Mouse (Mus musculus) forebrain, postnatal 0 days (tissue): ENCODE measurements around the gene Gm10354. TPM values are rescaled to one million over a fixed set of nuclear protein-coding genes. Genes with fewer than 3 reads are reported as not detected.
A peak's percentile ranks its signal among the peaks of the same experiment; 100 is the strongest.
"Not testable (repeated sequence)": the region's sequence is repeated elsewhere in the genome, so short reads cannot be mapped to it uniquely, and the experiment has no call there.

Source experiments
- ATAC-seq: fragments of 200-750 bp; cut with Nextera tagmentation; 2 replicates; pipeline ENCODE4 v1.8.0; 2017; ENCODE audit warnings: mild to moderate bottlenecking, moderate library complexity
- DNase-seq: peaks from one replicate; pipeline ENCODE4 v3.0.0-alpha.2; 2015
- H3K27ac ChIP-seq: fragments of 300-500 bp; sonication (generic); 2 replicates; pipeline ENCODE4 v1.5.1; 2014; ENCODE audit warnings: low read depth, mild to moderate bottlenecking, antibody characterized with exemption, low read length, moderate library complexity, mixed read lengths
- H3K27me3 ChIP-seq: fragments of 300-500 bp; sonication (generic); 2 replicates; pipeline ENCODE4 v1.6.1; 2014; ENCODE audit warnings: mild to moderate bottlenecking, low read length, mixed read lengths; ENCODE audit not compliant: insufficient read depth
- H3K36me3 ChIP-seq: fragments of 300-500 bp; sonication (generic); 2 replicates; pipeline ENCODE4 v1.6.1; 2014; ENCODE audit warnings: mild to moderate bottlenecking, moderate library complexity; ENCODE audit not compliant: insufficient read depth
- H3K4me1 ChIP-seq: fragments of 300-500 bp; sonication (generic); 2 replicates; pipeline ENCODE4 v1.6.1; 2014; ENCODE audit warnings: antibody characterized with exemption; ENCODE audit not compliant: insufficient read depth
- H3K4me2 ChIP-seq: fragments of 300-500 bp; sonication (generic); 2 replicates; pipeline ENCODE4 v1.6.1; 2014; ENCODE audit warnings: low read depth, mild to moderate bottlenecking, moderate library complexity
- H3K4me3 ChIP-seq: fragments of 300-500 bp; sonication (generic); 2 replicates; pipeline ENCODE4 v1.5.1; 2014; ENCODE audit warnings: low read depth, low read length, mixed read lengths
- H3K9ac ChIP-seq: fragments of 300-500 bp; sonication (generic); 2 replicates; pipeline ENCODE4 v1.6.1; 2014; ENCODE audit warnings: mild to moderate bottlenecking
- H3K9me3 ChIP-seq: fragments of 300-500 bp; sonication (generic); 2 replicates; pipeline ENCODE4 v1.6.1; 2016; ENCODE audit warnings: low read length
- WGBS: fragments of 180-500 bp; shearing (Covaris S2); extraction: QIAGEN DNeasy Blood & Tissue Kit; methylation state at CpG from one replicate; pipeline ENCODE4 v1.1.7; 2014; 5-methylcytosine and 5-hydroxymethylcytosine counted together
- polyA plus RNA-seq: library from polyadenylated mRNA; unstranded; fragments of >200 nt; fragmentation: Nextera tagmentation; extraction: Ambion mirVana; gene quantifications from 2 replicates; pipeline ENCODE4 v1.2.1, GENCODE M21; 2015
- total RNA-seq: library from RNA; depleted of rRNA; stranded (reverse); fragments of >200 nt; gene quantifications from 2 replicates; pipeline ENCODE4 v1.2.3, GENCODE M21; 2014

Gene Gm10354
- total and polyA plus RNA-seq, 2 experiments from 2014 or later = not detected

DNA sequence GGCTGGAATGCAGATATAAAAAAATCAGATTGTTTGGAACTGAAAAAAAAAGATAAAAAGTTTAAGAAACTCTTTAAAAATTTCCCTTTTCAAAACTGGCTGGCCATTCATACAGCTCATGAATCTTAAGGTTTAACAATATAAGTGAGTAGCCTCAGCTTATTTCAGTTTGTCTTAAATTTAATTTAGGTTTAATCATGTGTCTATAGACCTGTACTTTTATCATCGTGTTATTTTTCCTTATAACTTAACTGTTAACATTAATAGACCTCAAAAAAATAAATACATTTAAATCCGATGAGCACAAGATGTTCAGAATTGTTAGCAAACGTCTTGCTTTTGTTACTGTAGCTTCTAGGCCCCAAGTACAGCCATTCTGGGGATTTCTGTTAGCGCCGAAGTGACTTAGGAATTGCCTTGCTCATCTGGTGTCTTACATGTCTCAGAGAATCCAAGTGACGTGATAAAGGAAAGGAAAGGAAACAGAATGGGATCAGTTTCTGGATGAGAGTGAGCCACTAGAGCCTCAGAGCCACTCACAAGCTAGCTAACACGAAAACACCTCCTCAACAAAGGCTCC lies 18.0 kb upstream of the Gm10354 start:
- H3K27me3 ChIP-seq, H3K4me1 ChIP-seq, DNase-seq, H3K36me3 ChIP-seq, H3K4me2 ChIP-seq, H3K4me3 ChIP-seq, ATAC-seq, H3K27ac ChIP-seq, H3K9ac ChIP-seq, H3K9me3 ChIP-seq: not testable (repeated sequence)
- WGBS = 73% methylated on average over 6 of the region's 7 CpGs

DNA sequence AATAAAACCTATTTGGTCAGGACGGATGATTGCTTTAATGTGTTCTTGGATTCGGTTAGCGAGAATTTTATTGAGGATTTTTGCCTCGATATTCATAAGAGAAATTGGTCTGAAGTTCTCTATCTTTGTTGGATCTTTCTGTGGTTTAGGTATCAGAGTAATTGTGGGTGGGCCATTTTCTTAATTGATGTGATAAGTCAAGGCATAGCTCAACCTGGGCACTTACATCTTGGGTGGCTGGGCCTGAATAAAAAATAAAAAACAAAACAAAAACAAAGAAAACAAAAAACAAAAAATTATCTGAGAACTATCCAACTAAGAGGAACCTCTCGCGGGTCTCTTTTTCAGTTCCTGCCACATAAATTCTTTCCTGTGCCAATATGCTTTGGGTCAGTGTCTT lies 15.4 kb upstream of the Gm10354 start:
- H3K4me3 ChIP-seq, H3K36me3 ChIP-seq, H3K4me1 ChIP-seq, H3K27ac ChIP-seq, H3K9me3 ChIP-seq, H3K27me3 ChIP-seq, H3K9ac ChIP-seq, H3K4me2 ChIP-seq, DNase-seq: not testable (repeated sequence)
- 0 out of 2 replicates have a peak, but pooled peaks have one; percentile 38 for ATAC-seq
- WGBS = 89% methylated on average over 6 of the region's 6 CpGs

DNA sequence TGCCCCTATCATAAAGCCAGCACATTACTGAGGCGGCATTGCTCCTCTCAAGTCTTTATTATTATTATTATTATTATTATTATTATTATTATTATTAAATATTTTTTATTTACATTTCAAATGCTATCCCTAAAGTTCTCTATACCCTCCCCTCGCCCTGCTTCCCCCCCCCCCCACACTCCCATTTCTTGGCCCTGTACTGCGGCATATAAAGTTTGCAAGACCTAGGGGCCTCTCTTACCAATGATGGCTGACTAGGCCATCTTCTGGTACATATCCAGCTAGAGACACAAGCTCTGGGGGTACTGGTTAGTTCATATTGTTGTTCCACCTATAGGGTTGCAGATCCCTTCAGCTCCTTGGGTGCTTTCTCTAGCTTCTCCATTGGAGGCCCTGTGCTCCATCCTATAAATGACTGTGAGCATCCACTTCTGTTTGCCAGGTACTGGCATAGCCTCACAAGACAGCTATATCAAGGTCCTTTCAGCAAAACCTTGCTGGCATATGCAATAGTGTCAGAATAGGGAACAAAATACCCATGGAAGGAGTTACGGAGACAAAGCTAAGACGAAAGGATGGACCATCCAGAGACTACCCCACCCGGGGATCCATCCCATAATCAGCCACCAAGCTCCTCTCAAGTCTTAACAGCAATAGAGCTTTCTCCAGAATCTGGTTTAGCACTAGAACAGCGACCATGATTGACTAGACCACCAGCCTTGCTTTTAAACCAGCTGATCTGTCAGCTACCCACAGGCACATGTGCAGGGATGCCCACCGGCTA lies 11.8 kb upstream of the Gm10354 start:
- not testable (repeated sequence) for H3K27me3 ChIP-seq, ATAC-seq
- 80% methylated on average over 7 of the region's 8 CpGs for WGBS

DNA sequence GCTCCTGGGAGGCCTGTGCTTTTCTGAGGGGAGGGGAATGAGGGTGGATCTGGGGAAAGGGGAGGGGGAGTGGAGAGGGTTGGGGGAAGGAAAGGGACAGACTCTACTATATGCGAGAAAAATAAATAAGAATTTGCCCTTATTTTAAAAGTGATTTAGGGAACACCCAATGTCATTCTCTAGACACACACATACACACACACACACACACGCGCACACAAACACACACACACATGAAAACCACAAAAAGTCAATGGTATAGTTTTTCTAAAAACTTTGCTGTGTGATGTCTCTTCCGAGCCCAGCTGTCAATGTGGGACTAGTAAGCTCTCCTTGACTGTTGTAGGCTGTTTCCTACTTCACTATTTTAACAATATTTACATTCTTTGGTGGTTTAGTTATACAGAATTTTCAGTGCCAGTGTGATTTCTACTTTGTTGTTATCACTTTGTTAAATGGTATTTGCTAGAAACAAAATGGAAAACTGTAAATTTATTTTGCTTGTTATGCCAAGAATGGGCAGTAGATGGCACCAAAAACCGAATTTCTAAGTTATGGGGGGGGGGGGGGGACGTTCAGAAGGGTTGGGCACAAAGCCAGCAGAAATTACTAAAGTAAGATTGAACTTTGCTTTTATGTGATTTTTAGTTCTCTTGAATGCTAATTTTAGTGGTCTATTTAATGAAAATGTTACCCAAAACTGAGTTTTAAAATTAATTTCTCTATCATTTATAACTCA lies 8.1 kb upstream of the Gm10354 start:
- not testable (repeated sequence) for H3K27me3 ChIP-seq, H3K9me3 ChIP-seq, DNase-seq, H3K9ac ChIP-seq, H3K36me3 ChIP-seq, H3K27ac ChIP-seq, H3K4me2 ChIP-seq, H3K4me3 ChIP-seq, ATAC-seq, H3K4me1 ChIP-seq
- 40% methylated on average over 5 of the region's 6 CpGs for WGBS

More for the DNA sequence above, 11.8 kb upstream of the Gm10354 start:
- not testable (repeated sequence) for H3K9me3 ChIP-seq, H3K4me2 ChIP-seq, DNase-seq, H3K4me3 ChIP-seq, H3K4me1 ChIP-seq, H3K36me3 ChIP-seq, H3K27ac ChIP-seq, H3K9ac ChIP-seq

DNA sequence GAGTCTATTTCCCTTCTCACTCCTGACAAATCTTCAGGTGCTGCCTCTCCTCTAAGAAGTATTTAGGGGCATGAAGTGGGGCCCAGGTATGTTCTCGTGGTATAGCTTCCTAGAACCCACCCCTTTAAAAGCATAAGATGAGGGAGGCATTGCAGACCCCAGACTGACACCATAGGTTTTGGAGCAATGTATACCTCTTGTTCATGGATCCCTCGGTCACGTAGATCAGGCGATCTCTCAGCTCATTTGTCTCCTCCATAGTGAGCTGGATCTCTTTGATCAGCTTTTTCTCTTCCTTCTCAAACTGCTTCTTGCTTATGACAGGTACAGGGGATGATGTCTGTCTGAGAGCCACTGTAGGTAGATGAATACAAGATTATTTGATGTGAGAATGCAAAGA lies 1.4 kb downstream of the Gm10354 start:
- H3K4me2 ChIP-seq, ATAC-seq: not testable (repeated sequence)
- WGBS = 78% methylated on average over 4 of the region's 4 CpGs

DNA sequence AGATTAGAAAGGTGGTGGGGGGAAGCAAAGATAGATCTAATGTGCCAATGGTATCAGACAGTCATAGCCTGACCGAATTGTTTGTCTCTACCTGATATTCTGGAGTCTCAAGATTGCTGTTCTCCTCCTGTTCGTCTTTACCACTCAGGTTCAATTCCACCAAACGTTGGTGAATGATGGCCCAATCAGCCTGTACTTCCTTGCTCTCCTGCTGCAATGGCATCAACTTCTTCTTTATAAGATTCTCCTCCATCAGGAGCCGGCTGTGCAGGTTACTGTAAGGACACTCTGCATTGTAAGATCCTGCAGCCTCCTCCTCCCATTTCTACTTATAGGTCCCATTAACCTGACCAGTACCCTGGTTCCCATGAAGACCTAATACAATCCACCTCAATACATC lies 3.4 kb downstream of the Gm10354 start:
- WGBS = 72% methylated on average over 3 of the region's 4 CpGs
- H3K27me3 ChIP-seq, H3K27ac ChIP-seq, H3K36me3 ChIP-seq, H3K4me1 ChIP-seq, ATAC-seq, H3K9ac ChIP-seq, H3K4me2 ChIP-seq, DNase-seq, H3K4me3 ChIP-seq: not testable (repeated sequence)
- peaks cover 11% of the 10 kb centered on the region for H3K9me3 ChIP-seq

More for the DNA sequence above, 1.4 kb downstream of the Gm10354 start:
- not testable (repeated sequence) for H3K4me3 ChIP-seq, DNase-seq, H3K36me3 ChIP-seq, H3K27ac ChIP-seq, H3K27me3 ChIP-seq, H3K4me1 ChIP-seq, H3K9ac ChIP-seq, H3K9me3 ChIP-seq

DNA sequence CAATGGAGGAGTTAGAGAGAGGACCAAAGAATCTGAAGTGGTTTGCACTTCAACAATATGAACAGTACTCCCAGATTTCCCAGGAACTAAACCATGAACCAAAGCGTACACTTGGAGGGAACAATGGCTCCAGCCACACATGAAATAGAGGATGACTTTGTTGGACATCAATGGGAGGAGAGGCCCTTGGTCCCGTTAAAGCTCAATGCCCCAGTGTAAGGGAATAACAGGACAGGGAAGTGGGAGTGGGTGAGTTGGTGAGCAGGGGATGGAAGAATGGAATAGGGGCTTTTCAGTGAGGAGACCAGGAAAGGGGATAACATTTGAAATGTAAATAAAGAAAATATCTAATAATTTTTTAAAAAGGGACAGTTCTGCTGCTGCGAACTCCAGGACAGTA lies 5.9 kb downstream of the Gm10354 start:
- not testable (repeated sequence) for H3K27ac ChIP-seq, H3K4me1 ChIP-seq, H3K4me3 ChIP-seq, ATAC-seq, DNase-seq, H3K4me2 ChIP-seq, H3K9ac ChIP-seq, H3K36me3 ChIP-seq, H3K9me3 ChIP-seq, H3K27me3 ChIP-seq
- WGBS = 79% methylated on average over 3 of the region's 3 CpGs

DNA sequence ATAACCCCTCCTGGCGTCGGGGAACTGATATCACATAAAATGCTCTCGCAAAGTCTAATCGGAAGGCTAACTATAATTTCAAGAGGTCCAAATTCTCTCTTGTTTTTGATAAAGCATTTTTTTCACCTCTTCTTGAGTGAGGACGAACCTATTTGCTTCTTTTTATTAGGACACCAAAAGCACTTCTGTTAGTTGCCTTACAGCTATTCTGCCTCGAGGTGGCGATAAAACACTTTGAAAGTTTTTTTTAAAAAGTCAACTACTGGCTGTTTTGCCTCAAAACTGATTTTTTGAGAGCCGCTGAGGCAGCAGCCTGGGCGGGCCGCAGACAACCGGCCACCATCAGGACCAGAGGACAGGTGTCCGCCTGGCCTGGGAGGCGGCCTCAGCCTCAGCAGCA lies 14.9 kb downstream of the Gm10354 start:
- WGBS = 83% methylated on average over 13 of the region's 13 CpGs
- H3K27ac ChIP-seq, H3K27me3 ChIP-seq, H3K4me2 ChIP-seq, H3K36me3 ChIP-seq, H3K4me1 ChIP-seq, ATAC-seq, DNase-seq, H3K9ac ChIP-seq, H3K4me3 ChIP-seq: not testable (repeated sequence)
- H3K9me3 ChIP-seq = peaks cover 12% of the 10 kb centered on the region

DNA sequence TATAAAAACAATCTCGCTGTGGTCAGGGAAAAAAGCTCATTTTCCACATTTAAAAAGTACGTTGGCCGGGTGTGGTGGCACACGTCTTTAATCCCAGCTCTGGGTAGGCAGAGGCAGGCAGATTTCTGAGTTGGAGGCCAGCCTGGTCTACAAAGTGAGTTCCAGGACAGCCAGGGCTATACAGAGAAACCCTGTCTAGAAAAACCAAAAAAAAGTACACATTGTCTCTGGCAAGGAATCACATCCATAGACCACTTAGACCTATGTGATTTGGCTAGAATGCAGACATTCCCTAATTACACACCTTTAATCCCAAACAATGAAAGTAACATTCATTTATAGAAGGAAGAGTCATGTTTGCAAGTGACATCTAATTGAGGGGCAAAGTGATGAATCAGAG lies 17.2 kb downstream of the Gm10354 start:
- peaks cover 15% of the 10 kb centered on the region for H3K9me3 ChIP-seq
- DNase-seq, H3K4me1 ChIP-seq, H3K9ac ChIP-seq, H3K27me3 ChIP-seq, H3K4me3 ChIP-seq, H3K36me3 ChIP-seq, ATAC-seq, H3K27ac ChIP-seq, H3K4me2 ChIP-seq: not testable (repeated sequence)
- WGBS = 80% methylated on average over 4 of the region's 4 CpGs
